Mouse (Mus musculus) embryo, embryonic 9.5 days (tissue): ENCODE results near the gene Dmxl2.

Experiments used
- DNase-seq: peaks from one replicate; pipeline ENCODE4 v3.0.0-alpha.2; 2017; ENCODE audit errors: extremely low spot score

The Dmxl2 gene

GRCm38 (mm10) chr9:54501453-54502110, at the start of gene Dmxl2:
TSS of gene Dmxl2 (minus strand) at chr9:54501626.
- peak; percentile 90 for DNase-seq

DNA sequence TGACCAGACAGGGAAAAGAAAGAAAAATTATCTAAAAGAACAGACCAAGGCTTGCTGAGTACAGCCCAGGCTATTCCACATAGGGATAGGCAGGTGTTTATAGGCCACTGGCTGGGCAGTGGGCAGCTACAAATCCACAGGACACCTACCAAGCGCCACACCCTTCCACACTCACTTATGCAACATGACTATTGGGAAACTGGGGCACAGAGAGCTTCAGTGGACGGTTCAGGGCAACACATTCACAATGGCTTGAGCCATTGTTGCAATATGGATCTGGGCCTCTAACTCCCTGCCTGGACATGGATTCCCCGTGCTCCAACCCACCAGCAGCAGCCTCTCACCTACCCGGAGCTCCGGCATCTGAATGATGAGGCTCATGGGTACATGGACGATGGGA, 48.0 kb upstream of the Dmxl2 start:
- no peak for DNase-seq

GRCm38 (mm10) chr9:54547536-54547935, 46.1 kb upstream of the Dmxl2 start:
- peak; percentile 54 for DNase-seq

- DNase-seq = no peak
Measured at GRCm38 (mm10) chr9:54544954-54545315, 43.5 kb upstream of the Dmxl2 start.

DNA sequence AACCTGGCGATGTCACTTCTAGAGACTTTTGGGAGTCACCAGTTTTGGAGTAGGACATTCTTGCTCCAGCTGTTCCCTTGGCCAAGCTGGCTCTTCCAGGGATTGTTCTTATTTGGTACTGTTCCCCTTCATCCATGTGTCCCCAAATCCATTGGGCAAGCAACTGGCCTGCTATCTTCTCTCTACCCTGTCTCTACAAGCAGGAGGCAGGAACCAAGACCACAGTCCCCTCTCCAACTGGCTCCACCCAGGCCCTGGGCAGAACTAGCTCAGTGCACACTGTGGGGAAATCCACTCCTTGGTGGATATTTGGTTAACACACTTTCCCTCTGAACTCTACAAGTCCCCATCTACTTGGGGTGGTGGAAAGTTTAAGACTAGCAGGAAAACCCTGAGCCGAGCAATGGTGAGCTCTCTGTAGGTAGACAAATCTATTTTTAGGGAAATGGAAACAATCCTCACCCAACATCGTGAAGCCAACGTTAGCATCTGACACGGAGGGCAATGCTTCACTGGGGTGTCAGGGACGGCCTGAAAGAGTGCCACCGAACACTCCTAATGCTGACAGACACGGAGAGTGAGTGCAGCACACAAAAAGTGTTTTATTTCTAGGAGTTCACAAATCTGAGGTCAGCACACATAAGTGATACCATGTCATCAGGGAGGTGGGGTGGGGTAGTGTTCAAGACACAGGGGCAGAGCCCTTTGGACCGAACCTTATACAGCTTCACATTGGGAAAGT, 43.0 kb upstream of the Dmxl2 start:
- DNase-seq = no peak

GRCm38 (mm10) chr9:54540801-54541200, 39.4 kb upstream of the Dmxl2 start:
- no peak for DNase-seq

DNA sequence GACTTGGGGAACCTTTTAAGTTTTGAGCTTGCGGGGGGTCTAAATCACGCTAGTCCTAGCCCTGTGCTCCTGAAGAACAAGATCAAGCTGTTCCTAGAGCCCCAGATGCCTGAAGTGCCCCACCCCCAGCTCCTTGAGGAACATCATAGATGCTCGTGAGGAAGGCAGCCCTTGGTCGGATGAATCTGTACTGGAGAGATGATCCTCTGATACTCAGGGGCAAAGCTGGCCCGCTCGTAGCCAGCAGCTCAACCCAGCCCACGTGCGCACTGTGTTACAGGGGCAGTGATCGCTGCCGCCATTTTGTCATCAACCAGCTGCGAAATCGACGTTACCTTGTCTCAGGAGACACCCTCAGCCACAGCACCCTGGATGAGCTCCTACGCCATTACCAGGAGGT, 37.3 kb upstream of the Dmxl2 start, which contains the start of gene Sh2d7:
TSS of gene Sh2d7 (plus strand) at position 301 of the 400 bp plus-strand sequence.
- no peak for DNase-seq

- DNase-seq = no peak
Measured at GRCm38 (mm10) chr9:54538244-54538643, 36.8 kb upstream of the Dmxl2 start.

GRCm38 (mm10) chr9:54537480-54537879, 36.1 kb upstream of the Dmxl2 start:
- DNase-seq = no peak

- no peak for DNase-seq
Measured at GRCm38 (mm10) chr9:54537030-54537429, 35.6 kb upstream of the Dmxl2 start.

DNA sequence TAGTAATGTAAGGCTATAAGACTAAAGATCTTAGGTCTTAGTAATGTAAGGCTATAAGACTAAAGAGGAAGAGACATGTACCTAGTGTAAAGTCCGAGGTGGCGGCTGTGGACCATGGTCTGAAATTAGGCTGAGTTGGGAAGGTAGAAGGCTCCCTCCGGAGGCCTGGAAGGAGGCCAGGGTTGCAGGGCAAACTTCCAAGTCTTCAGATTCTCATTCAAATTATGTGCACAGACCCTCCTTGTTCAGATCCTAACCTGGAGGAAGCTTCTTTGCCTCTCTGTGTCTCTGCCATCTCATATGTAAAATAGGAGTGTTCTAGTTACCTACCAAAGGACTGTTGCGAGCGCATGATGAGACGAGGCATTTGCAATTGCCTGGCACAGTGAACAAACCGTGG, 34.8 kb upstream of the Dmxl2 start:
- DNase-seq = no peak

GRCm38 (mm10) chr9:54533975-54534374, 32.5 kb upstream of the Dmxl2 start:
- DNase-seq = no peak

- no peak for DNase-seq
Measured at GRCm38 (mm10) chr9:54532926-54533325, 31.5 kb upstream of the Dmxl2 start.

- DNase-seq = no peak
Measured at GRCm38 (mm10) chr9:54531421-54531820, 30.0 kb upstream of the Dmxl2 start.

- no peak for DNase-seq
Measured at GRCm38 (mm10) chr9:54530836-54531235, 29.4 kb upstream of the Dmxl2 start.

DNA sequence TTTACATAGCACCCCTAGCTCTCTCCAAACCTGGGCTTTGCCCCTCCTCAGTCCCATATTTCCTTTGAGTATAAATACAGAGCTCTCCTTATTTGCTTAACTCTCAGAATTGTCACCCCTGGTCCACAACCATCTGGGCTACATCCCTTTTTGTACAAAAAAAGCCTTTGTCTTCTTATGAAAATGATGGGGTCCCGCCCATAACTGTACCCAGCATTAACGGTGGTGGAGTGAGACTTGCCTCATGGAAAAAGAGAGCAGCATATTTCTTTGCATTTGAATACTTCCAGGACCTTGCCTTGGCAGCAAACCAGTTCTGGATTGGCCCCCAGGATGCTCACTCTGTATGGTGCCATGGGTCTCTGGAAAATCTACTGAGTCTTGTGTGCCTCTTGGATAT, 28.5 kb upstream of the Dmxl2 start:
- DNase-seq = no peak

DNA sequence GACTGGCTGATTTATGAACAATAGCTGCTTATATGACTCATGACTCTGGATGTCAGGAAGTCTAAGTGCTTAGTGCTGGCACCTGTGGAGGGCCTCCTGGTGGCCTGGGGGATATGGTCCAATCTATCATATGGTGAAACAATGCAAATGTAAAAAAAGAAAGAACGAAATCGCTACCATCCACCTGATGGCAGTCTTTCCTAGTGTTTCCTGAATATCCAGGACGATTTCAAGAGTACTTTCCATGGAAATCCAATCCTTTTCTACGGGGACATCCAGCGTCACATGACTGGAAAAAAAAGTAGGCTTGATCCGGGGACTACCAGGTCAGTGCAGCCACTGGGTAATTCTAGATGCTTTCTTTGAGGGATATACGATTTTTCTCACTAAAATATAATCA, 26.3 kb upstream of the Dmxl2 start:
- no peak for DNase-seq

DNA sequence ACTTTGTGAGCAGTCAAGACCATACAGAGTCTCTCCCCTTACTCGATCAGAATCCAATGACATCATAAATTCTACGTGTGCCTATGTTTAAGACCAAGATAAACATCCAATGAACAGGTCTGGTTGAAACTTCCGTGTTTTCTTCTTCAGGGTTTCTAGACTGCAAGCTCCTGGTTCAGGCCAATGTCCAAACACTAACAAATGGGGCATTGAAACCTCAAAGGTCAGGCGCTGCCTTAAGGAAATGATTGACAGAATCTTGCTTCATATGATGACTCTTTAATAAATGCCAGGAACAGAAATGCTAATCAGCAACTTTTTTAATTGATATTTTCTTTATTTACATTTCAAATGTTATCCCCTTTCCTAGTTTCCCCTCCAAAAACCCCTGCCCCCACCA, 18.9 kb upstream of the Dmxl2 start:
- no peak for DNase-seq

GRCm38 (mm10) chr9:54518921-54519320, 17.5 kb upstream of the Dmxl2 start:
- no peak for DNase-seq

GRCm38 (mm10) chr9:54515991-54516390, 14.6 kb upstream of the Dmxl2 start:
- no peak for DNase-seq

DNA sequence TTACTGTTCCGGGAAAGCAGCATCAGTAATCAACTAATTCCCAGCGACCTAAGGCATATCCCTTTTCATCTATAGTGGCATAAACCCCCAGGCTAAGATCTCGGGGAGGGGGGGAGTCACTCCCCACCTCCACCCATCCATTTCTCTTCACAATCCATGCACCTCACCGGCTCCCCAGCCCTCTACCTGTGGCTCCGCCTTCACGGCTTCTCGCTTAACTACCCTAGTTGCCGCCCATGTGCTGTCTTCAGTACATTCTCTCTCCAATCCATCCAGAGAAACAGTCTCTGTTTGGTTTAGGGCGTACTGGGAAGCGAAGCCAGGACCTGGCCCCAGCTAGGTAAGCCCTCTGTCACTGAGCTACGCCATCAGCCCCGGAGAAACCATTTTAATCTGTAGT, 1.4 kb upstream of the Dmxl2 start:
- peak; percentile 10 for DNase-seq

GRCm38 (mm10) chr9:54502111-54502495, 677 bp upstream of the Dmxl2 start:
- no peak for DNase-seq

DNA sequence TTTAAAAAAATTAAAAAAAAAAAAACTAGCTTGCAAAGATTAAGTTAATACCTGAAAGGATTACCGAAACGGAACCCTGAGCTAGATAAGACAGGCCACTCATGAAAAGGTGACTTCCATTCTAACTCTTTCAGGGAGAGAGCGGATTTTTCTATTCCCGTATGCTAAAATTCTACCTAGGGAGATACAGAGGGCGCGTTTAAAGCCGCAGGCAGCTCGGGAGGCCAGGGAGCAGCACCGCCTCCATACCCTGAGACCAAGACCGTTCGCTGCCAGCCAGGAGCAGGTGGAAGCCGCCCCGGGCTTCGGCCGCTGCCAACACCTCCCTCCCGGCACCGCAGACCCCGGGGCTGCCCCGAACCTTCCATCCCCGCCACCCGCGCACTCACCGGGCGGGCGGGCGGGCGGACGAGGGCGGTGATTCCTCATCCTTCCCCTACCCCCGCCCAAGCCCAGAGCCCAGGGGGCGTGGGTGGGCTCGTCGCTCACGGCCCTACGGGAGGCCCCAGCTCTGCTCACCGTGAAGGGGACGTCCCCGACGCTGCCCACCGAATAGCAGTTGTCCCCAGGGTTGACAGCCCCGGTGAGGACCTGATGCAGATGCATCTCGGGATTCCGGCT, 484 bp downstream of the Dmxl2 start:
- no peak for DNase-seq
